Mouse (Mus musculus) stomach, embryonic 14.5 days (tissue): ENCODE measurements around the gene Lin7c. TPM values are rescaled to one million over a fixed set of nuclear protein-coding genes. Genes with fewer than 3 reads are reported as not detected.
"Not testable (repeated sequence)": the region's sequence is repeated elsewhere in the genome, so short reads cannot be mapped to it uniquely, and the experiment has no call there.

Experiments used
- ATAC-seq: fragments of 200-750 bp; cut with Nextera tagmentation; 2 replicates; pipeline ENCODE4 v1.8.0; 2017; ENCODE audit warnings: low read depth, moderate TSS enrichment; ENCODE audit not compliant: insufficient number of reproducible peaks, insufficient read depth, low FRiP score
- H3K27ac ChIP-seq: fragments of 300-500 bp; sonication (generic); 2 replicates; pipeline ENCODE4 v1.5.1; 2014; ENCODE audit warnings: mild to moderate bottlenecking, low read length, moderate library complexity, mixed read lengths
- H3K27me3 ChIP-seq: fragments of 300-500 bp; sonication (generic); 2 replicates; pipeline ENCODE4 v1.6.1; 2014; ENCODE audit warnings: low read length, control low read depth, mixed read lengths; ENCODE audit not compliant: control insufficient read depth, insufficient read depth
- H3K36me3 ChIP-seq: fragments of 300-500 bp; sonication (generic); 2 replicates; pipeline ENCODE4 v1.6.1; 2014; ENCODE audit warnings: mild to moderate bottlenecking, control low read depth, low read length, moderate library complexity, mixed read lengths; ENCODE audit not compliant: control insufficient read depth, insufficient read depth
- H3K4me1 ChIP-seq: fragments of 300-500 bp; sonication (generic); 2 replicates; pipeline ENCODE4 v1.6.1; 2014; ENCODE audit warnings: low read length, control low read depth, mixed read lengths; ENCODE audit not compliant: control insufficient read depth, insufficient read depth
- H3K4me2 ChIP-seq: fragments of 300-500 bp; sonication (generic); replicated peaks from 2 replicates; pipeline ENCODE4 v1.6.1; 2014; ENCODE audit warnings: low read depth, low read length, control low read depth
- H3K4me3 ChIP-seq: fragments of 300-500 bp; sonication (generic); 2 replicates; pipeline ENCODE4 v1.5.1; 2014; ENCODE audit warnings: low read depth, low read length, control low read depth
- H3K9ac ChIP-seq: fragments of 300-500 bp; sonication (generic); replicated peaks from 2 replicates; pipeline ENCODE4 v1.6.1; 2014; ENCODE audit warnings: low read depth, mild to moderate bottlenecking, control low read depth, low read length, moderate library complexity, mixed read lengths
- H3K9me3 ChIP-seq: fragments of 300-500 bp; sonication (generic); 2 replicates; pipeline ENCODE4 v1.6.1; 2016; ENCODE audit warnings: low read depth, low read length, control low read depth; ENCODE audit not compliant: control insufficient read depth
- WGBS: fragments of 180-500 bp; shearing (Covaris S2); extraction: QIAGEN DNeasy Blood & Tissue Kit; methylation state at CpG from one replicate; pipeline ENCODE4 v1.1.7; 2014; 5-methylcytosine and 5-hydroxymethylcytosine counted together
- polyA plus RNA-seq: library from polyadenylated mRNA; unstranded; fragments of >200 nt; fragmentation: Nextera tagmentation; extraction: Ambion mirVana; gene quantifications from 2 replicates; pipeline ENCODE4 v1.2.1, GENCODE M21; 2014

Gene Lin7c
- polyA plus RNA-seq, result 68.8 and 74.2 TPM in 2 replicates

GRCm38 (mm10) chr2:109890597-109890996, at the start of gene Lin7c:
Gene Lin7c (plus strand): TSS chr2:109890853.
- Histone ChIP-seq H3K4me3 (peak within 1 kb of the TSS; percentile 86), H3K4me2 (peak within 1 kb of the TSS; percentile 49), H3K9me3 (peaks cover 4% of the 10 kb centered on the region; the same call in 1 of the 2 replicates), H3K27ac (peak within 1 kb of the TSS; percentile 84), H3K9ac (peak within 1 kb of the TSS; percentile 87), H3K27me3 (no peaks in the 10 kb centered on the region), H3K4me1 (peaks cover 13% of the 10 kb centered on the region), H3K36me3 (peaks cover 12% of the 10 kb centered on the region)
- under 1% methylated on average over 42 of the region's 42 CpGs for WGBS
- ATAC-seq, result peak; percentile 99

GRCm38 (mm10) chr2:109846401-109846800, 44.3 kb upstream of the Lin7c start:
- Histone ChIP-seq H3K36me3 (no peaks in the 10 kb centered on the region), H3K27me3 (no peaks in the 10 kb centered on the region), H3K4me3 (no peak overlapping the region), H3K4me2 (no peak overlapping the region), H3K4me1 (no peaks in the 10 kb centered on the region), H3K9ac (no peak overlapping the region), H3K27ac (no peak overlapping the region), H3K9me3 (no peaks in the 10 kb centered on the region)
- WGBS, result 53% methylated on average over 4 of the region's 4 CpGs
- ATAC-seq, result no peak

- WGBS, result 36% methylated on average over 4 of the region's 4 CpGs
- no peak for ATAC-seq
- no peaks in the 10 kb centered on the region for H3K9me3 ChIP-seq
Measured at GRCm38 (mm10) chr2:109848305-109848704, 42.3 kb upstream of the Lin7c start.

GRCm38 (mm10) chr2:109848715-109849114, 41.9 kb upstream of the Lin7c start:
- no peak overlapping the region for H3K4me2 ChIP-seq
- ATAC-seq, result no peak
- 29% methylated on average over 8 of the region's 8 CpGs for WGBS

More at GRCm38 (mm10) chr2:109848305-109848704, 42.3 kb upstream of the Lin7c start:
- Histone ChIP-seq H3K27me3 (no peaks in the 10 kb centered on the region), H3K27ac (no peak overlapping the region), H3K9ac (no peak overlapping the region), H3K4me3 (no peak overlapping the region), H3K4me1 (no peaks in the 10 kb centered on the region), H3K4me2 (no peak overlapping the region), H3K36me3 (no peaks in the 10 kb centered on the region)

GRCm38 (mm10) chr2:109855601-109856000, 35.1 kb upstream of the Lin7c start:
- no peak overlapping the region for H3K27ac ChIP-seq

More at GRCm38 (mm10) chr2:109848715-109849114, 41.9 kb upstream of the Lin7c start:
- Histone ChIP-seq H3K27ac (no peak overlapping the region), H3K4me1 (no peaks in the 10 kb centered on the region), H3K36me3 (no peaks in the 10 kb centered on the region), H3K9ac (no peak overlapping the region), H3K27me3 (no peaks in the 10 kb centered on the region), H3K9me3 (no peaks in the 10 kb centered on the region), H3K4me3 (no peak overlapping the region)

GRCm38 (mm10) chr2:109859671-109860070, 31.0 kb upstream of the Lin7c start:
- Histone ChIP-seq H3K36me3 (no peaks in the 10 kb centered on the region), H3K9ac (no peak overlapping the region), H3K4me3 (no peak overlapping the region), H3K27me3 (no peaks in the 10 kb centered on the region), H3K4me1 (0 out of 2 replicates have a peak, but pooled peaks cover 2% of the 10 kb centered on the region), H3K4me2 (no peak overlapping the region), H3K9me3 (no peaks in the 10 kb centered on the region), H3K27ac (no peak overlapping the region)
- ATAC-seq, result no peak
- WGBS, result 55% methylated on average over 2 of the region's 2 CpGs

More at GRCm38 (mm10) chr2:109855601-109856000, 35.1 kb upstream of the Lin7c start:
- Histone ChIP-seq H3K9me3 (no peaks in the 10 kb centered on the region), H3K4me2 (no peak overlapping the region), H3K4me3 (no peak overlapping the region), H3K36me3 (no peaks in the 10 kb centered on the region), H3K9ac (no peak overlapping the region), H3K4me1 (0 out of 2 replicates have a peak, but pooled peaks cover 2% of the 10 kb centered on the region), H3K27me3 (no peaks in the 10 kb centered on the region)
- no peak for ATAC-seq
- 83% methylated on average over 5 of the region's 5 CpGs for WGBS

GRCm38 (mm10) chr2:109860832-109861231, 29.8 kb upstream of the Lin7c start:
- no peaks in the 10 kb centered on the region for H3K27me3 ChIP-seq
- H3K4me3 ChIP-seq, result no peak overlapping the region
- H3K9me3 ChIP-seq, result no peaks in the 10 kb centered on the region
- WGBS, result 88% methylated on average over 3 of the region's 3 CpGs
- H3K4me2 ChIP-seq, result no peak overlapping the region
- no peak for ATAC-seq
- H3K36me3 ChIP-seq, result no peaks in the 10 kb centered on the region
- H3K27ac ChIP-seq, result no peak overlapping the region
- H3K4me1 ChIP-seq, result 0 out of 2 replicates have a peak, but pooled peaks cover 2% of the 10 kb centered on the region
- no peak overlapping the region for H3K9ac ChIP-seq

- H3K27me3 ChIP-seq, H3K9me3 ChIP-seq, ATAC-seq, H3K36me3 ChIP-seq, H3K27ac ChIP-seq, H3K4me3 ChIP-seq, H3K4me2 ChIP-seq, H3K9ac ChIP-seq, H3K4me1 ChIP-seq: not testable (repeated sequence)
- WGBS, result 83% methylated on average over 4 of the region's 4 CpGs
Measured at GRCm38 (mm10) chr2:109879429-109879828, 11.2 kb upstream of the Lin7c start.

GRCm38 (mm10) chr2:109881111-109881510, 9.5 kb upstream of the Lin7c start:
- Histone ChIP-seq H3K4me1 (no peaks in the 10 kb centered on the region), H3K9me3 (no peaks in the 10 kb centered on the region), H3K9ac (no peak overlapping the region), H3K27ac (no peak overlapping the region), H3K4me2 (no peak overlapping the region), H3K4me3 (no peak overlapping the region), H3K27me3 (no peaks in the 10 kb centered on the region), H3K36me3 (no peaks in the 10 kb centered on the region)
- ATAC-seq, result no peak
- 40% methylated on average over 2 of the region's 2 CpGs for WGBS
